Mouse (Mus musculus) brain, embryonic 14.5 days (tissue): ENCODE measurements around the gene Epyc.

Experiments
- CTCF ChIP-seq: fragments of 200-500 bp; IDR thresholded peaks from 2 replicates; pipeline ENCODE4 v1.5.1; 2012; ENCODE audit warnings: inconsistent platforms, mild to moderate bottlenecking, moderate library complexity, borderline replicate concordance; ENCODE audit not compliant: insufficient read depth, insufficient read length; ENCODE audit errors: extremely low read depth
- POLR2A ChIP-seq: fragments of 200-500 bp; IDR thresholded peaks from 2 replicates; pipeline ENCODE4 v1.6.1; 2012; ENCODE audit warnings: mild to moderate bottlenecking, inconsistent platforms, borderline replicate concordance; ENCODE audit not compliant: poor library complexity, insufficient read depth, insufficient read length, severe bottlenecking; ENCODE audit errors: extremely low read depth

- TF ChIP-seq POLR2A: no peak
- TF ChIP-seq CTCF: peak; percentile 42; the same call in 1 of the 2 replicates
These were observed 26.3 kb downstream of the Epyc start for GRCm38 (mm10) chr10:97670202-97670601.
